16 mouse cellular contexts compared by ENCODE assay signal in genomic region chr16:58475544-58476154, GRCm38 (mm10). TPM values are rescaled to one million over a fixed set of nuclear protein-coding genes. Genes with fewer than 3 reads are reported as not detected.
DNase-seq lines count a peak whose midpoint lies in the region; ATAC-seq lines count a peak whose summit lies in the region.
"Had no signal": no experiment of that assay in that cellular context is flagged by ENCODE, and none has a peak within 500 bp of the region (broad histone marks: within the 10 kb centered on the region; RNA-seq: fewer than 3 reads in every experiment).

No protein-coding gene starts in this region.

- no peak for DNase-seq in heart, adult 11 months
- DNase-seq in kidney, postnatal 25 days = no peak
- DNase-seq in lung, postnatal 36 days = no peak
- DNase-seq in spleen, postnatal 4 days (ENCODE audit: low spot score in 2 of 2) = no peak
- DNase-seq: cerebellum, adult 8-10 months; retina, postnatal 1 day had no signal

- H3K9ac ChIP-seq in heart, embryonic 13.5 days = no peak overlapping the region
- no peak overlapping the region for H3K9ac ChIP-seq in kidney, embryonic 15.5 days
- no peak overlapping the region for H3K9ac ChIP-seq in lung, embryonic 16.5 days (ENCODE audit: low read length)
- H3K9ac ChIP-seq in stomach, embryonic 16.5 days (ENCODE audit: low read length) = no peak overlapping the region
- H3K9ac ChIP-seq: embryonic facial prominence, embryonic 12.5 days; liver, embryonic 12.5 days; midbrain, embryonic 15.5 days had no signal

- H3K27me3 ChIP-seq in heart, embryonic 13.5 days (replicated peaks) = no peaks in the 10 kb centered on the region
- no peaks in the 10 kb centered on the region for H3K27me3 ChIP-seq in kidney, embryonic 15.5 days
- H3K27me3 ChIP-seq in lung, embryonic 16.5 days (ENCODE audit: control insufficient read depth, insufficient read depth, low read depth, low read length) = no peaks in the 10 kb centered on the region
- H3K27me3 ChIP-seq in stomach, embryonic 16.5 days (ENCODE audit: control insufficient read depth, insufficient read depth, low read length) = no peaks in the 10 kb centered on the region
- H3K27me3 ChIP-seq: embryonic facial prominence, embryonic 12.5 days; liver, embryonic 12.5 days; midbrain, embryonic 15.5 days had no signal

- no peak overlapping the region for H3K4me3 ChIP-seq in heart, embryonic 13.5 days
- no peak overlapping the region for H3K4me3 ChIP-seq in kidney, embryonic 15.5 days (replicated peaks)
- no peak overlapping the region for H3K4me3 ChIP-seq in lung, embryonic 16.5 days (ENCODE audit: low read length)
- H3K4me3 ChIP-seq in stomach, embryonic 16.5 days (replicated peaks; ENCODE audit: low read length) = no peak overlapping the region
- H3K4me3 ChIP-seq: embryonic facial prominence, embryonic 12.5 days; limb, embryonic 10.5 days; liver, embryonic 12.5 days; midbrain, embryonic 15.5 days had no signal

- no peak overlapping the region for H3K4me2 ChIP-seq in heart, embryonic 13.5 days
- H3K4me2 ChIP-seq in kidney, embryonic 15.5 days = no peak overlapping the region
- H3K4me2 ChIP-seq in lung, embryonic 16.5 days (ENCODE audit: low read depth, low read length) = no peak overlapping the region
- no peak overlapping the region for H3K4me2 ChIP-seq in stomach, embryonic 16.5 days (ENCODE audit: low read depth, low read length)
- H3K4me2 ChIP-seq: embryonic facial prominence, embryonic 12.5 days; liver, embryonic 12.5 days; midbrain, embryonic 15.5 days had no signal

- peaks cover 75% of the 10 kb centered on the region for H3K36me3 ChIP-seq in heart, embryonic 13.5 days
- peaks cover 61% of the 10 kb centered on the region for H3K36me3 ChIP-seq in kidney, embryonic 15.5 days
- H3K36me3 ChIP-seq in lung, embryonic 16.5 days (ENCODE audit: control insufficient read depth, insufficient read depth, low read length) = peaks cover 20% of the 10 kb centered on the region
- no peaks in the 10 kb centered on the region for H3K36me3 ChIP-seq in stomach, embryonic 16.5 days (ENCODE audit: control insufficient read depth, insufficient read depth, low read length)
- H3K36me3 ChIP-seq: midbrain, embryonic 15.5 days had no signal

- ATAC-seq in heart, embryonic 13.5 days (ENCODE audit: extremely low read depth, insufficient number of reproducible peaks, low FRiP score, low TSS enrichment) = no peak
- ATAC-seq in kidney, embryonic 15.5 days (replicated peaks; ENCODE audit: low FRiP score) = peak; percentile 52; the same call in 1 of the 2 replicates
- ATAC-seq in lung, embryonic 16.5 days (ENCODE audit: low read depth) = peak; percentile 44
- ATAC-seq in stomach, embryonic 16.5 days (ENCODE audit: insufficient read depth, low FRiP score) = peak; percentile 34; the same call in 1 of the 2 replicates
- ATAC-seq: forebrain, embryonic 16.5 days; liver, embryonic 12.5 days; midbrain, embryonic 15.5 days had no signal

- peak overlapping the region; percentile 61; the same call in 1 of the 2 replicates for H3K27ac ChIP-seq in heart, embryonic 13.5 days (replicated peaks)
- peak overlapping the region; percentile 85 for H3K27ac ChIP-seq in kidney, embryonic 15.5 days
- H3K27ac ChIP-seq in lung, embryonic 16.5 days (ENCODE audit: low read length) = peak overlapping the region; percentile 80
- H3K27ac ChIP-seq in stomach, embryonic 16.5 days (ENCODE audit: low read length) = no peak overlapping the region
- H3K27ac ChIP-seq: embryonic facial prominence, embryonic 12.5 days; hindbrain, postnatal 0 days; limb, embryonic 10.5 days; midbrain, embryonic 15.5 days had no signal

- H3K9me3 ChIP-seq in heart, embryonic 13.5 days = peaks cover 7% of the 10 kb centered on the region
- no peaks in the 10 kb centered on the region for H3K9me3 ChIP-seq in kidney, embryonic 15.5 days (replicated peaks)
- peaks cover 9% of the 10 kb centered on the region for H3K9me3 ChIP-seq in lung, embryonic 16.5 days (ENCODE audit: control insufficient read depth, low read length)
- H3K9me3 ChIP-seq in stomach, embryonic 16.5 days (replicated peaks; ENCODE audit: control insufficient read depth, low read length) = peaks cover 9% of the 10 kb centered on the region; the same call in 1 of the 2 replicates
- H3K9me3 ChIP-seq: embryonic facial prominence, embryonic 12.5 days; limb, embryonic 10.5 days had no signal

- WGBS in heart, embryonic 13.5 days = 70% methylated on average over 3 of the region's 3 CpGs
- 77% methylated on average over 3 of the region's 3 CpGs for WGBS in kidney, embryonic 15.5 days
- 59% methylated on average over 3 of the region's 3 CpGs for WGBS in lung, embryonic 16.5 days
- 69% methylated on average over 3 of the region's 3 CpGs for WGBS in stomach, embryonic 16.5 days

- peaks cover 23% of the 10 kb centered on the region for H3K4me1 ChIP-seq in heart, embryonic 13.5 days
- H3K4me1 ChIP-seq in kidney, embryonic 15.5 days = peaks cover 27% of the 10 kb centered on the region
- H3K4me1 ChIP-seq in lung, embryonic 16.5 days (replicated peaks; ENCODE audit: control insufficient read depth, insufficient read depth, low read length) = peaks cover 9% of the 10 kb centered on the region; the same call in 1 of the 2 replicates
- H3K4me1 ChIP-seq in stomach, embryonic 16.5 days (ENCODE audit: control insufficient read depth, insufficient read depth, low read length) = no peaks in the 10 kb centered on the region
- H3K4me1 ChIP-seq: embryonic facial prominence, embryonic 12.5 days; limb, embryonic 10.5 days; midbrain, embryonic 15.5 days had no signal

RNA-seq across cellular contexts. Expression of gene St3gal6, which starts 48.4 kb away (rescaled TPM):
- polyA plus RNA-seq in heart, embryonic 13.5 days (2015; fragmentation: Nextera tagmentation; extraction: Ambion mirVana) = 13.8 and 16.0 TPM in 2 replicates
- 71.9 and 75.2 TPM in 2 replicates for polyA plus RNA-seq in kidney, embryonic 15.5 days (2015; fragmentation: Nextera tagmentation; extraction: Ambion mirVana)
- polyA plus RNA-seq in lung, embryonic 16.5 days (2015; fragmentation: Nextera tagmentation; extraction: Ambion mirVana) = 33.7 and 34.7 TPM in 2 replicates
- polyA plus RNA-seq in stomach, embryonic 16.5 days (2015; fragmentation: Nextera tagmentation; extraction: Ambion mirVana) = 11.7 and 14.7 TPM in 2 replicates
